ENCODE assay signal across 8 mouse cellular contexts in the genomic region with DNA sequence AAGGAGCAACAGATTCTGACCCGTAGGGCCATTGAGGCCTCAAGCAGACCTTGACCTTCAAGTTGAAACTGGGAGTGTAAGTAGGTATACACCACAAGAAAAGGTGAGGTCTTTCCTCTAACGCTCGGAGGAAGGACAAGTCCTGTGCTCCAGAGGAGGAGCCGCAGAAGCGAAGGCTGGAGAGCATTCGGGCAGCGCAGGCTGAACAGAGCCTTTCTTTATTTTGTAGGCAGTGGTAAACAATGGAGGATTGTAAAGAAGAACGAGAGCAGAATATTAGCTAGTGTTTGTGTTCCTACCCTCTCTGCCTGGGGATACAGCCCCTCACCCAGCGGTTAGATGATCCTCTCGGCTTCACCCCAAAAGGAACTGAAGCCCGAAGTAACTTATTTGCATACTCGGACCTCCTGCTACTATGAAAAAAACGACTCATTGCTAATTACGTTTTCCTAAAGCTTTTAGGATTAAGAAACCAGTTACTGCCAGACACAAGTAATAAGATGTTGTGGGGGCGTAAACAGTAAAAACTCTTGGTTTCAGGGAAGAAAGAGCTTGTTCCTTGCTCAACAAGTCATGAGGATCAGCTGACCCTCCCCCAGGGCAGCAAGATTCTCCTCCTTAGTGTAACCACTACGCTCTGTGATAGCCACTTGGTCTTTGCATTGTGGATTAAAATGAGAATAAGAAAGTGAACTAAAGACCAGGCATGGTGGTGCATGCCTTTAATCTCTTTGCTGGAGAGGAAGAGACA. TPM values are rescaled to one million over a fixed set of nuclear protein-coding genes. Genes with fewer than 3 reads are reported as not detected.
A peak's percentile ranks its signal among the peaks of the same experiment; 100 is the strongest.
DNase-seq lines count a peak whose midpoint lies in the region; ATAC-seq and TF ChIP-seq lines count a peak whose summit lies in the region.

No protein-coding gene starts in this region.

- H3K9me3 ChIP-seq in forebrain, embryonic 13.5 days (replicated peaks): no peaks in the 10 kb centered on the region
- no peaks in the 10 kb centered on the region for H3K9me3 ChIP-seq in liver, embryonic 14.5 days (ENCODE audit: control insufficient read depth, low read length)
- no peaks in the 10 kb centered on the region for H3K9me3 ChIP-seq in stomach, embryonic 14.5 days (ENCODE audit: control insufficient read depth, low read depth, low read length)

- 11% methylated on average over 16 of the region's 16 CpGs for WGBS in forebrain, embryonic 13.5 days
- 32% methylated on average over 16 of the region's 16 CpGs for WGBS in liver, embryonic 14.5 days (ENCODE audit: insufficient replicate concordance)
- WGBS in stomach, embryonic 14.5 days: 41% methylated on average over 16 of the region's 16 CpGs

- H3K27ac ChIP-seq in forebrain, embryonic 13.5 days: peak overlapping the region; percentile 44
- H3K27ac ChIP-seq in liver, embryonic 14.5 days: peak overlapping the region; percentile 79
- peak overlapping the region; percentile 10; the same call in 1 of the 2 replicates for H3K27ac ChIP-seq in stomach, embryonic 14.5 days (ENCODE audit: low read length)

- H3K4me1 ChIP-seq in forebrain, embryonic 13.5 days: peaks cover 40% of the 10 kb centered on the region
- peaks cover 15 to 21% of the 10 kb centered on the region in 2 experiments for H3K4me1 ChIP-seq in liver, embryonic 14.5 days (replicated peaks; ENCODE audit: control insufficient read depth in 2 of 2, insufficient read depth in 2 of 2, low read length in 1 of 2)
- no peaks in the 10 kb centered on the region for H3K4me1 ChIP-seq in stomach, embryonic 14.5 days (ENCODE audit: control insufficient read depth, insufficient read depth, low read length)

- DNase-seq in kidney, adult 9 months: peak; percentile 26
- DNase-seq in kidney, postnatal 10 days: no peak
- DNase-seq in R1 (ENCODE audit: low read depth, low spot score): peak; percentile 78
- DNase-seq in liver, embryonic 14.5 days (ENCODE audit: low read depth in 3 of 3, low spot score in 3 of 3): peak in 1 of 3 experiments; percentile 32
- DNase-seq in ovary, postnatal 14 days (ENCODE audit: low spot score): no peak
- no peak for DNase-seq in thymus, postnatal 4 days

- no peaks in the 10 kb centered on the region for H3K27me3 ChIP-seq in forebrain, embryonic 13.5 days
- H3K27me3 ChIP-seq in liver, embryonic 14.5 days (ENCODE audit: control insufficient read depth, insufficient read depth, low read length): no peaks in the 10 kb centered on the region
- no peaks in the 10 kb centered on the region for H3K27me3 ChIP-seq in stomach, embryonic 14.5 days (ENCODE audit: control insufficient read depth, insufficient read depth, low read length)

- no peak for TF ChIP-seq EP300 in liver, embryonic 14.5 days (IDR thresholded peaks at IDR 0.05; ENCODE audit: low read depth)

- TF ChIP-seq CTCF in liver, embryonic 14.5 days (IDR thresholded peaks at IDR 0.05; ENCODE audit: low read depth): no peak

- peak overlapping the region; percentile 37 for H3K4me2 ChIP-seq in forebrain, embryonic 13.5 days
- peak overlapping the region; percentile 84 for H3K4me2 ChIP-seq in liver, embryonic 14.5 days (ENCODE audit: low read depth)
- H3K4me2 ChIP-seq in stomach, embryonic 14.5 days (replicated peaks; ENCODE audit: low read depth, low read length): no peak overlapping the region

- H3K4me3 ChIP-seq in forebrain, embryonic 13.5 days: no peak overlapping the region
- H3K4me3 ChIP-seq in liver, embryonic 14.5 days (ENCODE audit: insufficient read depth in 1 of 2, low read depth in 2 of 2, low read length in 2 of 2): peak overlapping the region; percentile 45 to 89
- H3K4me3 ChIP-seq in stomach, embryonic 14.5 days (ENCODE audit: low read depth, low read length): no peak overlapping the region

- no peaks in the 10 kb centered on the region for H3K36me3 ChIP-seq in forebrain, embryonic 13.5 days (ENCODE audit: poor library complexity, severe bottlenecking)
- H3K36me3 ChIP-seq in liver, embryonic 14.5 days (replicated peaks; ENCODE audit: control insufficient read depth, insufficient read depth, low read depth): peaks cover 21% of the 10 kb centered on the region
- H3K36me3 ChIP-seq in stomach, embryonic 14.5 days (ENCODE audit: control insufficient read depth, insufficient read depth, low read length): no peaks in the 10 kb centered on the region; the same call in 1 of the 2 replicates

- ATAC-seq in forebrain, embryonic 13.5 days: no peak
- no peak for ATAC-seq in liver, embryonic 14.5 days (ENCODE audit: insufficient read depth)
- ATAC-seq in stomach, embryonic 14.5 days (ENCODE audit: insufficient number of reproducible peaks, insufficient read depth, low FRiP score, low read depth): no peak

- 0 out of 2 replicates have a peak overlapping the region, but pooled peaks have one; percentile 0 for H3K9ac ChIP-seq in forebrain, embryonic 13.5 days
- H3K9ac ChIP-seq in liver, embryonic 14.5 days (replicated peaks): peak overlapping the region; percentile 70
- H3K9ac ChIP-seq in stomach, embryonic 14.5 days (replicated peaks; ENCODE audit: low read depth, low read length): no peak overlapping the region

RNA-seq across cellular contexts. Expression of gene Ppp1r15b, which starts 1.3 kb away (rescaled TPM):
- polyA plus RNA-seq in forebrain, embryonic 13.5 days (2015; fragmentation: Nextera tagmentation; extraction: Ambion mirVana): 34.8 and 38.6 TPM in 2 replicates
- polyA plus RNA-seq in liver, embryonic 14.5 days (2012; rRNA removed): 21.3 and 26.9 TPM in 2 replicates
- 33.4 and 40.5 TPM in 2 replicates for polyA plus RNA-seq in liver, embryonic 14.5 days (2014; fragmentation: Nextera tagmentation; extraction: Ambion mirVana)
- 43.2 and 45.4 TPM in 2 replicates for polyA plus RNA-seq in stomach, embryonic 14.5 days (2014; fragmentation: Nextera tagmentation; extraction: Ambion mirVana)

RNA-seq across cellular contexts. Expression of gene Plekha6, which starts 34.4 kb away (rescaled TPM):
- 13.5 and 14.9 TPM in 2 replicates for polyA plus RNA-seq in forebrain, embryonic 13.5 days (2015; fragmentation: Nextera tagmentation; extraction: Ambion mirVana)
- polyA plus RNA-seq in liver, embryonic 14.5 days (2012; rRNA removed): 2.1 and 2.3 TPM in 2 replicates
- 0.81 and 1.3 TPM in 2 replicates for polyA plus RNA-seq in liver, embryonic 14.5 days (2014; fragmentation: Nextera tagmentation; extraction: Ambion mirVana)
- 19.8 and 21.7 TPM in 2 replicates for polyA plus RNA-seq in stomach, embryonic 14.5 days (2014; fragmentation: Nextera tagmentation; extraction: Ambion mirVana)

Comparison
In these comparisons a context has a peak if more than half of its experiments do, and no peak if none do; other contexts are left out.
1. DNase-seq: peak in kidney, adult 9 months (single experiment) and R1 (single experiment); none in kidney, postnatal 10 days (single experiment), ovary, postnatal 14 days (single experiment) and thymus, postnatal 4 days (single experiment).
2. H3K27ac ChIP-seq: peak in every context shown above with its lines; median percentile 79 in liver, embryonic 14.5 days; 44 in forebrain, embryonic 13.5 days; 10 in stomach, embryonic 14.5 days.
3. H3K4me3 ChIP-seq: peak in liver, embryonic 14.5 days (2 of 2); none in forebrain, embryonic 13.5 days (single experiment) and stomach, embryonic 14.5 days (single experiment).